Mouse (Mus musculus) forebrain, embryonic 16.5 days (tissue): ENCODE results near the gene Lyz2. TPM values are rescaled to one million over a fixed set of nuclear protein-coding genes. Genes with fewer than 3 reads are reported as not detected.
"Not testable (repeated sequence)": the region's sequence is repeated elsewhere in the genome, so short reads cannot be mapped to it uniquely, and the experiment has no call there.

ENCODE experiments used
- ATAC-seq: fragments of 200-750 bp; cut with Nextera tagmentation; 2 replicates; pipeline ENCODE4 v1.8.0; 2017; ENCODE audit warnings: mild to moderate bottlenecking, moderate library complexity
- H3K27ac ChIP-seq: fragments of 300-500 bp; sonication (generic); 2 replicates; pipeline ENCODE4 v1.5.1; 2014; ENCODE audit warnings: low read length, control low read depth
- H3K27me3 ChIP-seq: fragments of 300-500 bp; sonication (generic); replicated peaks from 2 replicates; pipeline ENCODE4 v1.6.1; 2014; ENCODE audit warnings: low read length; ENCODE audit not compliant: control insufficient read depth, insufficient read depth
- H3K36me3 ChIP-seq: fragments of 300-500 bp; sonication (generic); 2 replicates; pipeline ENCODE4 v1.6.1; 2014; ENCODE audit not compliant: control insufficient read depth, insufficient read depth
- H3K4me1 ChIP-seq: fragments of 300-500 bp; sonication (generic); replicated peaks from 2 replicates; pipeline ENCODE4 v1.6.1; 2014; ENCODE audit warnings: low read length; ENCODE audit not compliant: control insufficient read depth, insufficient read depth
- H3K4me2 ChIP-seq: fragments of 300-500 bp; sonication (generic); 2 replicates; pipeline ENCODE4 v1.6.1; 2014; ENCODE audit warnings: mild to moderate bottlenecking, low read length, control low read depth
- H3K4me3 ChIP-seq: fragments of 300-500 bp; sonication (generic); replicated peaks from 2 replicates; pipeline ENCODE4 v1.5.1; 2014; ENCODE audit warnings: mild to moderate bottlenecking, low read length, control low read depth
- H3K9ac ChIP-seq: fragments of 300-500 bp; sonication (generic); replicated peaks from 2 replicates; pipeline ENCODE4 v1.6.1; 2014; ENCODE audit warnings: low read depth, low read length, control low read depth
- H3K9me3 ChIP-seq: fragments of 300-500 bp; sonication (generic); 2 replicates; pipeline ENCODE4 v1.6.1; 2016; ENCODE audit warnings: low read length; ENCODE audit not compliant: control insufficient read depth
- WGBS: fragments of 180-500 bp; shearing (Covaris S2); extraction: QIAGEN DNeasy Blood & Tissue Kit; methylation state at CpG from one replicate; pipeline ENCODE4 v1.1.7; 2014; 5-methylcytosine and 5-hydroxymethylcytosine counted together
- polyA plus RNA-seq: library from polyadenylated mRNA; unstranded; fragments of >200 nt; fragmentation: Nextera tagmentation; extraction: Ambion mirVana; gene quantifications from 2 replicates; pipeline ENCODE4 v1.2.1, GENCODE M21; 2015

Lyz2 gene
- polyA plus RNA-seq, 1 experiment from 2014 or later, result 12.2 TPM

DNA sequence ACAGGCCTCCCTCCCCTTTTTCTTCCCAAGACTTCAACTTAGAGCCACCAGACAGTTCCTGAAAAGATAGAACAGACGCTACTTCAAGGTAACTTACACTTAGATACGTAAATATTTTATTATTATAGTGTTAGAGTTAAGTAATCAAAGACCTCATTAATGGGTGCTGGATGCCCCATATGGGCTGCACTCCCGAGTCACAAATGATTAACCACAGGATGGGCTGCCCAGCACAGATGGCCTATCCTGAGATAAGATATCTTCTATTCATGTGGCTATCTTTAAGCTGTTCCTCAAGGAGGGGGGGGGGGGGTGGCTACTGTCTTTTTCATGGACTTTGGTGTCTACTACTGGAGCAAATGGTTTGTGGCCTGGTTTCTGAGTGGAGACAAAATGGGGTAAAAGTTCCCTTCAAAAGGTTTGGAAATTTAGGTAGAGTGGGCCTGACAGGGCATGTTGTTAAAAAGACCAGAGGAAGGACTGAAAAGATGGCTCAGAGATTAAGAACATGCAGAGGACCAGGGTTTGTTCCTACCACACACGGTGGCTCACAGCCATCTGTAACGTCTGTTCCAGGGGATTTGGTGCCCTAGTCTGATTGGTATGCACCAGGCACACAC, 17.9 kb upstream of the Lyz2 start:
- ATAC-seq, result no peak
- no peak overlapping the region for H3K27ac ChIP-seq
- H3K9me3 ChIP-seq, result no peaks in the 10 kb centered on the region
- WGBS, result 89% methylated on average over 5 of the region's 5 CpGs
- no peaks in the 10 kb centered on the region for H3K4me1 ChIP-seq
- no peaks in the 10 kb centered on the region for H3K27me3 ChIP-seq
- H3K9ac ChIP-seq, result no peak overlapping the region
- no peaks in the 10 kb centered on the region for H3K36me3 ChIP-seq
- no peak overlapping the region for H3K4me2 ChIP-seq
- no peak overlapping the region for H3K4me3 ChIP-seq

DNA sequence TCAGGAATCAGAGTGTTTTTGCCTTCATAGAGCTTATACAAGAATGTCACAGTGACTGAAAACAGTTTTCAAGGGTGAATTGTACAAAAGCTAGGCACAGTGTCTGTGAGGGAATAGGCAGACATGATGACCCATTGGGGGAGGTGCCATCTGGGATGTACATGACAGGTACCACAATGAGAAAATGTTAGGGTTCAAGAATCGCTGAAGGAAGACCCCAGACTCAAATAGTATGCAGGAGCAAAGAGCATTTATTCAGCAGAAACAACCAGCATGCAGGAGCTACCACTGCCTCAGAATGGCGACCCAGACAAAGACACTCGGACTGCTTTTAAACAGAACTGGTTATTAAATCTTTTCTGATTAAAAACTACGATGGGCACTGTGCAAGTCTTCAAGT, 17.0 kb upstream of the Lyz2 start:
- Histone ChIP-seq H3K27me3 (no peaks in the 10 kb centered on the region), H3K36me3 (no peaks in the 10 kb centered on the region), H3K9ac (no peak overlapping the region), H3K27ac (no peak overlapping the region), H3K4me1 (no peaks in the 10 kb centered on the region), H3K4me3 (no peak overlapping the region), H3K9me3 (no peaks in the 10 kb centered on the region), H3K4me2 (no peak overlapping the region)
- WGBS, result 84% methylated on average over 4 of the region's 4 CpGs
- no peak for ATAC-seq

GRCm38 (mm10) chr10:117298336-117298735, 16.2 kb upstream of the Lyz2 start:
- Histone ChIP-seq H3K4me3 (no peak overlapping the region), H3K9ac (no peak overlapping the region), H3K4me1 (no peaks in the 10 kb centered on the region), H3K4me2 (no peak overlapping the region), H3K27ac (no peak overlapping the region), H3K27me3 (no peaks in the 10 kb centered on the region), H3K36me3 (no peaks in the 10 kb centered on the region), H3K9me3 (no peaks in the 10 kb centered on the region)
- ATAC-seq, result no peak
- WGBS, result 80% methylated on average over 6 of the region's 6 CpGs

DNA sequence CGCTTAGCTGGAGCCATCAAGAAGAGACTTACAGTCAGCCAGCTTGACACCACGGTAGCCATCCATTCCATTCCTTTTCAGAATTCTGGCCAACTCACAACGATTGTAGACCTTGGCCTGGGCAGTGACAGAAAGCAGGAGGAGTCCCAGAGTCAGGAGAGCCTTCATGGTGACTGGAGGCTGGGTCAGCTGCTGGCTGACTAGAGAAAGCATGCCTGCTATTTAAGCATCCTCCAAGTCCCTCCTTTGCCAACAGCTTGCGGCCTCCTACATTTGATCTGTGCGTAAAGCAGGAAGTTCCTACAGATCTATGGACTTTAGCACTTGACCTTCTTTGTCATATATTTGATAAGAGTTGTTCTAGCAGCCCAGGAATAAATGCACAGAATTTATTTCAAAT, 10.6 kb upstream of the Lyz2 start, which contains the start of gene Lyz1:
Gene Lyz1 (minus strand): TSS at position 198 of the 400 bp plus-strand sequence.
- Histone ChIP-seq H3K4me1 (no peaks in the 10 kb centered on the region), H3K9ac (no peak within 1 kb of the TSS), H3K27ac (no peak within 1 kb of the TSS), H3K4me3 (no peak within 1 kb of the TSS), H3K4me2 (no peak within 1 kb of the TSS), H3K9me3 (no peaks in the 10 kb centered on the region), H3K27me3 (no peaks in the 10 kb centered on the region), H3K36me3 (no peaks in the 10 kb centered on the region)
- no peak for ATAC-seq
- WGBS, result 85% methylated on average over 5 of the region's 5 CpGs

DNA sequence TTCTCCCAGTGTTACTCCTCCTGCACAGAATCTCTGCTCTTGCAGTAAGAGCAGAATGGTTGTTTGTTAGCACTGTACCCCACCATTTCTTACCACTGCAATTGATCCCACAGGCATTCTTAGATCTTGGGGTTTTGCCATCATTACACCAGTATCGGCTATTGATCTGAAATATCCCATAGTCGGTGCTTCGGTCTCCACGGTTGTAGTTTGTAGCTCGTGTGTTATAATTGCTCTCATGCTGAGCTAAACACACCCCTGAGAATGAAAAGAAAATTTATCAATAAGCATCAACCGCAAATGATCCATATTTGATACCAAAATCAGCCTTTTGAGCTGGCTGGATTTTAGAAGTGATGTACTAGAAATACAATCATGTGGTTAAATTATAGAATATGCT, 8.8 kb upstream of the Lyz2 start:
- not testable (repeated sequence) for H3K27ac ChIP-seq

DNA sequence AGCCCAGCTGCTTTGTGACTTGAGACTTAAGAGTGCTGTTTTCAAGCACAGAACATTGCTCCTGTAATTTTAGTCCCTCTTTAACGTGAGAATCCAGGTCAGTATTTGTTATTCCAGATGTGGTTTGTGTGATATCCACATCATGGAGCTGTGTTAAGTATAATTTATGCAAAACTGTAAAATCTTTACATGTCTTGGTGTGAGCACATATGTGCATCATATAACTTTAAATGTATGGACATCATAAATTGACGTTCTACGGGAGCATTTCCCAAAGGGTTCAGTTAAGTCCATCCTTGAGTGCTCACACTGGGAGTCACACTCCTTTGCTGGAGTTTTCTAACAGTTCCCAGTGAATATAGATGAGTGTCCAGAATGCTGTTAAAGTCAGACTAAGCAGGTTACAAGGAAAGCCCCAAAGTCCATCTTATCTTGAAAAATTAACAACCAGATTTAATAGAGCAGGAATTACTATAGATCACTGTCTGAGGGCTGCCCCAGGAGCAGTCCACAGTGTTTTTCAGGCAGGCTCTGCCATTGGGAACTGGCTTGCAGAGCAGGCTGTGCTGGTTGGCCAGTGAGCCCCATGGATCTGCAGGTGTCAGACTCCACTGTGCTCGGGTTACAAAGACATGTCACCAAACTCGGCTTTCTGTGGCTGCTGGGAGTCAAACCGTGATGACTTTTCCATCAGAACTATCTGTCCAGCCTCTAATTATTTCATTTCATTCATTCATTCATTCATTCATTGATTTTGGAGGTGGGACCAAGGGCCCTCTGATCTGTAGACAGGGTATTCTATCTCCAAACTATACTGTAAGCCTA, 8.1 kb upstream of the Lyz2 start:
- H3K27me3 ChIP-seq, result no peaks in the 10 kb centered on the region
- no peak overlapping the region for H3K27ac ChIP-seq
- no peak overlapping the region for H3K9ac ChIP-seq
- WGBS, result 54% methylated on average over 6 of the region's 6 CpGs
- H3K9me3 ChIP-seq, result no peaks in the 10 kb centered on the region
- no peak for ATAC-seq
- H3K4me3 ChIP-seq, result no peak overlapping the region
- no peak overlapping the region for H3K4me2 ChIP-seq
- no peaks in the 10 kb centered on the region for H3K4me1 ChIP-seq
- H3K36me3 ChIP-seq, result no peaks in the 10 kb centered on the region

More for the DNA sequence above, 8.8 kb upstream of the Lyz2 start:
- not testable (repeated sequence) for H3K9me3 ChIP-seq, H3K4me3 ChIP-seq, H3K4me2 ChIP-seq, H3K9ac ChIP-seq, H3K27me3 ChIP-seq, H3K36me3 ChIP-seq, H3K4me1 ChIP-seq, ATAC-seq
- 87% methylated on average over 6 of the region's 6 CpGs for WGBS

GRCm38 (mm10) chr10:117289034-117289505, 6.9 kb upstream of the Lyz2 start:
- H3K4me3 ChIP-seq, H3K27me3 ChIP-seq, H3K4me1 ChIP-seq, ATAC-seq, H3K9me3 ChIP-seq, H3K9ac ChIP-seq, H3K36me3 ChIP-seq, H3K27ac ChIP-seq, H3K4me2 ChIP-seq: not testable (repeated sequence)
- 70% methylated on average over 5 of the region's 5 CpGs for WGBS

- no peak overlapping the region for H3K27ac ChIP-seq
Measured at GRCm38 (mm10) chr10:117288197-117289033, 6.3 kb upstream of the Lyz2 start.

GRCm38 (mm10) chr10:117287226-117287850, 5.2 kb upstream of the Lyz2 start:
- Histone ChIP-seq H3K36me3 (no peaks in the 10 kb centered on the region), H3K27ac (no peak overlapping the region), H3K27me3 (no peaks in the 10 kb centered on the region), H3K9me3 (no peaks in the 10 kb centered on the region), H3K4me3 (no peak overlapping the region), H3K4me1 (no peaks in the 10 kb centered on the region), H3K4me2 (no peak overlapping the region), H3K9ac (no peak overlapping the region)
- ATAC-seq, result no peak
- 89% methylated on average over 3 of the region's 3 CpGs for WGBS

More at GRCm38 (mm10) chr10:117288197-117289033, 6.3 kb upstream of the Lyz2 start:
- Histone ChIP-seq H3K4me3 (no peak overlapping the region), H3K27me3 (no peaks in the 10 kb centered on the region), H3K9ac (no peak overlapping the region), H3K4me2 (no peak overlapping the region), H3K9me3 (no peaks in the 10 kb centered on the region), H3K4me1 (no peaks in the 10 kb centered on the region), H3K36me3 (no peaks in the 10 kb centered on the region)
- WGBS, result 92% methylated on average over 9 of the region's 9 CpGs
- no peak for ATAC-seq
